Mouse (Mus musculus) layer of hippocampus, adult 8-10 months (tissue): ENCODE data around the gene Csrp3. TPM values are rescaled to one million over a fixed set of nuclear protein-coding genes. Genes with fewer than 3 reads are reported as not detected.

ENCODE experiments used
- total RNA-seq, 4 experiments: library from RNA; stranded (reverse); gene quantifications; 2 replicates each; pipeline ENCODE4 v1.2.4; 2022

Csrp3 gene
- total RNA-seq, 4 experiments from 2014 or later, result not detected

Other genes starting within 250 kb of the Csrp3 start
- not detected for gene Mrgprb3, start 204.2 kb downstream of the Csrp3 start, total RNA-seq
- 10 to 100 TPM; 20.7 to 25.0 (median 22.7) TPM for gene Zdhhc13, start 59.0 kb downstream of the Csrp3 start, total RNA-seq
- gene E2f8, start 33.6 kb upstream of the Csrp3 start, total RNA-seq, result under 1 TPM in 2 of 4 experiments, not detected in 2; 0.09 to 0.45 TPM
- gene Nav2, start 60.7 kb upstream of the Csrp3 start, total RNA-seq, result 100 to 1,000 TPM in 2 of 4 experiments, 10 to 100 TPM in 2; 87.2 to 113 (median 96.0) TPM